Mouse (Mus musculus) CH12.LX (cell line): ENCODE measurements around the gene 1700011L22Rik. TPM values are rescaled to one million over a fixed set of nuclear protein-coding genes. Genes with fewer than 3 reads are reported as not detected.

Source experiments
- DNase-seq: peaks from one replicate; pipeline ENCODE4 v3.0.0-alpha.2; 2013; ENCODE audit errors: extremely low read depth
- H3K27ac ChIP-seq: 2 replicates; pipeline ENCODE4 v1.5.1; 2012; ENCODE audit warnings: low read depth, mild to moderate bottlenecking, control low read depth, moderate library complexity; ENCODE audit not compliant: insufficient read depth
- H3K27me3 ChIP-seq: replicated peaks from 2 replicates; pipeline ENCODE3; 2012; ENCODE audit warnings: inconsistent platforms
- H3K36me3 ChIP-seq, 2 experiments: replicated peaks in 1 of 2; 2 replicates each; pipeline versions ENCODE3 to v1.6.1; 2012; ENCODE audit warnings: inconsistent platforms in 1 of 2, low read length in 1 of 2, mild to moderate bottlenecking in 1 of 2, mixed read lengths in 1 of 2, moderate library complexity in 1 of 2; ENCODE audit not compliant: control insufficient read depth in 1 of 2, insufficient read depth in 1 of 2
- H3K4me1 ChIP-seq, 2 experiments: 2 replicates each; pipeline ENCODE4 v1.6.1; 2012; ENCODE audit warnings: inconsistent platforms in 1 of 2, moderate library complexity in 1 of 2; ENCODE audit not compliant: insufficient read depth in 2 of 2, control insufficient read depth in 1 of 2
- H3K4me2 ChIP-seq: 2 replicates; pipeline ENCODE4 v1.6.1; 2012; ENCODE audit warnings: low read depth, mild to moderate bottlenecking, control low read depth; ENCODE audit not compliant: poor library complexity, insufficient read depth, severe bottlenecking
- H3K4me3 ChIP-seq, 3 experiments: fragments of 150-350 bp in 1 of 3; sonication (generic) in 1 of 3; replicated peaks in 1 of 3; 2 replicates each; pipeline versions ENCODE3 to v1.5.1; 2011 to 2012; ENCODE audit warnings: low read depth in 2 of 3, low read length in 2 of 3, mild to moderate bottlenecking in 2 of 3, moderate library complexity in 2 of 3, control low read depth in 1 of 3, improper control_type of control experiment in 1 of 3, inconsistent platforms in 1 of 3, mixed read lengths in 1 of 3; ENCODE audit not compliant: poor library complexity in 1 of 3
- H3K79me2 ChIP-seq: replicated peaks from 2 replicates; pipeline ENCODE4 v1.6.1; 2012; ENCODE audit warnings: mild to moderate bottlenecking, moderate library complexity; ENCODE audit not compliant: control insufficient read depth, poor library complexity, insufficient read depth, severe bottlenecking; ENCODE audit errors: extremely low read depth
- H3K9ac ChIP-seq: 2 replicates; pipeline ENCODE4 v1.6.1; 2012; ENCODE audit warnings: low read depth, mild to moderate bottlenecking, control low read depth, moderate library complexity; ENCODE audit not compliant: insufficient read depth
- H3K9me3 ChIP-seq: replicated peaks from 2 replicates; pipeline ENCODE3; 2012; ENCODE audit warnings: low read length, inconsistent platforms, mixed read lengths
- BHLHE40 ChIP-seq: IDR thresholded peaks from 2 replicates; pipeline ENCODE4 v1.6.1; 2011; ENCODE audit warnings: mild to moderate bottlenecking, low read depth, low read length, improper control_type of control experiment
- CHD1 ChIP-seq: IDR thresholded peaks from 2 replicates; pipeline ENCODE4 v1.6.1; 2012; ENCODE audit warnings: low read depth, low read length, improper control_type of control experiment, inconsistent platforms
- CHD2 ChIP-seq: IDR thresholded peaks from 2 replicates; pipeline ENCODE4 v1.6.1; 2011; ENCODE audit warnings: low read length, improper control_type of control experiment
- CTCF ChIP-seq, 2 experiments: IDR thresholded peaks in 1 of 2; conservative IDR thresholded peaks in 1 of 2; 2 replicates each; pipeline ENCODE4 v1.5.1; 2011 to 2012; ENCODE audit warnings: low read depth in 2 of 2, low read length in 2 of 2, improper control_type of control experiment in 1 of 2, inconsistent platforms in 1 of 2, mild to moderate bottlenecking in 1 of 2, moderate library complexity in 1 of 2
- E2F4 ChIP-seq: IDR thresholded peaks from 2 replicates; pipeline ENCODE4 v1.6.1; 2011; ENCODE audit warnings: low read depth, low read length, improper control_type of control experiment; ENCODE audit not compliant: insufficient replicate concordance
- ELF1 ChIP-seq: IDR thresholded peaks from 2 replicates; pipeline ENCODE4 v1.6.1; 2014; ENCODE audit warnings: low read depth, mild to moderate bottlenecking, inconsistent platforms, low read length, improper control_type of control experiment
- EP300 ChIP-seq: IDR thresholded peaks from 2 replicates; pipeline ENCODE4 v1.6.1; 2011; ENCODE audit warnings: low read length, improper control_type of control experiment
- ETS1 ChIP-seq: conservative IDR thresholded peaks from 2 replicates; pipeline ENCODE4 v1.6.1; 2012; ENCODE audit warnings: low read depth, mild to moderate bottlenecking, inconsistent platforms, low read length, improper control_type of control experiment, moderate library complexity
- GABPA ChIP-seq: IDR thresholded peaks from 2 replicates; pipeline ENCODE4 v1.6.1; 2012; ENCODE audit warnings: low read depth, low read length, improper control_type of control experiment, inconsistent platforms; ENCODE audit not compliant: insufficient replicate concordance
- HCFC1 ChIP-seq: IDR thresholded peaks from 2 replicates; pipeline ENCODE4 v1.6.1; 2012; ENCODE audit warnings: low read depth, mild to moderate bottlenecking, inconsistent platforms, low read length, improper control_type of control experiment
- IRF4 ChIP-seq: IDR thresholded peaks from 2 replicates; pipeline ENCODE4 v1.6.1; 2014; ENCODE audit warnings: low read depth, mild to moderate bottlenecking, inconsistent platforms, low read length, improper control_type of control experiment
- JUN ChIP-seq: IDR thresholded peaks from 2 replicates; pipeline ENCODE4 v1.6.1; 2011; ENCODE audit warnings: low read depth, mild to moderate bottlenecking, low read length, improper control_type of control experiment, moderate library complexity; ENCODE audit not compliant: insufficient read depth
- JUND ChIP-seq: conservative IDR thresholded peaks from 2 replicates; pipeline ENCODE4 v1.6.1; 2011; ENCODE audit warnings: low read depth, low read length, improper control_type of control experiment
- KAT2A ChIP-seq: IDR thresholded peaks from 2 replicates; pipeline ENCODE4 v1.6.1; 2012; ENCODE audit warnings: low read length, improper control_type of control experiment, inconsistent platforms; ENCODE audit not compliant: insufficient replicate concordance
- MAFK ChIP-seq: IDR thresholded peaks from 2 replicates; pipeline ENCODE4 v1.6.1; 2011; ENCODE audit warnings: low read length, improper control_type of control experiment; ENCODE audit not compliant: insufficient replicate concordance
- MAX ChIP-seq: IDR thresholded peaks from 2 replicates; pipeline ENCODE4 v1.6.1; 2011; ENCODE audit warnings: low read length, improper control_type of control experiment
- MAZ ChIP-seq: IDR thresholded peaks from 2 replicates; pipeline ENCODE4 v1.6.1; 2012; ENCODE audit warnings: low read depth, mild to moderate bottlenecking, inconsistent platforms, low read length, improper control_type of control experiment, moderate library complexity
- MEF2A ChIP-seq: IDR thresholded peaks from 2 replicates; pipeline ENCODE4 v1.6.1; 2014; ENCODE audit warnings: low read depth, mild to moderate bottlenecking, inconsistent platforms, low read length, improper control_type of control experiment, borderline replicate concordance
- MXI1 ChIP-seq: IDR thresholded peaks from 2 replicates; pipeline ENCODE4 v1.6.1; 2011; ENCODE audit warnings: mild to moderate bottlenecking, low read depth, low read length, improper control_type of control experiment
- MYC ChIP-seq: IDR thresholded peaks from 2 replicates; pipeline ENCODE4 v1.6.1; 2011; ENCODE audit warnings: low read depth, mild to moderate bottlenecking, improper control_type of control experiment, low read length
- NELFE ChIP-seq: IDR thresholded peaks from 2 replicates; pipeline ENCODE4 v1.6.1; 2011; ENCODE audit warnings: low read depth, low read length, improper control_type of control experiment
- NRF1 ChIP-seq: IDR thresholded peaks from 2 replicates; pipeline ENCODE4 v1.6.1; 2014; ENCODE audit warnings: low read depth, mild to moderate bottlenecking, inconsistent platforms, low read length, improper control_type of control experiment, moderate library complexity
- PAX5 ChIP-seq: IDR thresholded peaks from 2 replicates; pipeline ENCODE4 v1.6.1; 2012; ENCODE audit warnings: low read length, inconsistent platforms, mixed read lengths
- POLR2A ChIP-seq: IDR thresholded peaks from 2 replicates; pipeline ENCODE4 v1.6.1; 2011; ENCODE audit warnings: low read depth, mild to moderate bottlenecking, improper control_type of control experiment, low read length
- POLR2AphosphoS2 ChIP-seq: IDR thresholded peaks from 2 replicates; pipeline ENCODE4 v1.6.1; 2011; ENCODE audit warnings: low read depth, low read length, improper control_type of control experiment
- RAD21 ChIP-seq: IDR thresholded peaks from 2 replicates; pipeline ENCODE4 v1.6.1; 2011; ENCODE audit warnings: low read depth, mild to moderate bottlenecking, low read length, improper control_type of control experiment, moderate library complexity
- RCOR1 ChIP-seq: conservative IDR thresholded peaks from 2 replicates; pipeline ENCODE4 v1.6.1; 2012; ENCODE audit warnings: low read depth, mild to moderate bottlenecking, inconsistent platforms, low read length, improper control_type of control experiment
- SIN3A ChIP-seq: IDR thresholded peaks from 2 replicates; pipeline ENCODE4 v1.6.1; 2012; ENCODE audit warnings: low read length, improper control_type of control experiment, inconsistent platforms
- SMC3 ChIP-seq: IDR thresholded peaks from 2 replicates; pipeline ENCODE4 v1.6.1; 2011; ENCODE audit warnings: low read depth, low read length, improper control_type of control experiment
- TBP ChIP-seq: conservative IDR thresholded peaks from 2 replicates; pipeline ENCODE4 v1.6.1; 2011; ENCODE audit warnings: low read depth, low read length, improper control_type of control experiment
- TCF12 ChIP-seq: IDR thresholded peaks from 2 replicates; pipeline ENCODE4 v1.6.1; 2014; ENCODE audit warnings: low read depth, mild to moderate bottlenecking, inconsistent platforms, low read length, improper control_type of control experiment
- UBTF ChIP-seq: IDR thresholded peaks from 2 replicates; pipeline ENCODE4 v1.6.1; 2012; ENCODE audit warnings: low read depth, mild to moderate bottlenecking, inconsistent platforms, low read length, improper control_type of control experiment, moderate library complexity
- USF1 ChIP-seq: IDR thresholded peaks from 2 replicates; pipeline ENCODE4 v1.6.1; 2014; ENCODE audit warnings: low read depth, mild to moderate bottlenecking, inconsistent platforms, low read length, improper control_type of control experiment
- USF2 ChIP-seq: conservative IDR thresholded peaks from 2 replicates; pipeline ENCODE4 v1.6.1; 2011; ENCODE audit warnings: low read depth, low read length, improper control_type of control experiment
- ZC3H11A ChIP-seq: IDR thresholded peaks from 2 replicates; pipeline ENCODE4 v1.6.1; 2012; ENCODE audit warnings: low read depth, mild to moderate bottlenecking, inconsistent platforms, low read length, improper control_type of control experiment
- ZKSCAN1 ChIP-seq: IDR thresholded peaks from 2 replicates; pipeline ENCODE4 v1.6.1; 2012; ENCODE audit warnings: low read depth, inconsistent platforms, low read length, improper control_type of control experiment, borderline replicate concordance
- ZMIZ1 ChIP-seq: IDR thresholded peaks from 2 replicates; pipeline ENCODE4 v1.6.1; 2012; ENCODE audit warnings: low read depth, mild to moderate bottlenecking, inconsistent platforms, low read length, improper control_type of control experiment
- ZNF384 ChIP-seq: IDR thresholded peaks from 2 replicates; pipeline ENCODE4 v1.6.1; 2012; ENCODE audit warnings: low read depth, low read length, improper control_type of control experiment, inconsistent platforms
- dilution Hi-C: fragments of 300-500 bp; cut with MboI; formaldehyde crosslinking; loops from 2 replicates; pipeline ENCODE4 v1.14.3; 2020; ENCODE audit warnings: low sequenced_read_pairs; ENCODE audit not compliant: extremely low pct_unique_long_range_greater_than_20kb, extremely low pct_ligation_motif_present
- in situ Hi-C: fragments of 300-500 bp; cut with MboI; formaldehyde crosslinking; loops from 3 replicates; pipeline ENCODE4 v1.14.3; 2019; ENCODE audit warnings: low sequenced_read_pairs, low pct_ligation_motif_present, low pct_unique_long_range_greater_than_20kb, mixed read lengths
- polyA plus RNA-seq: library from polyadenylated mRNA; unstranded; fragments of >175 nt; gene quantifications from 2 replicates; pipeline ENCODE4 v1.2.1, GENCODE M21; 2012; ENCODE audit warnings: low read depth; ENCODE audit not compliant: insufficient read length
- total RNA-seq, 2 experiments: library from RNA; depleted of rRNA; stranded (reverse); fragments of 300-350 nt in 1 of 2; fragments of >200 nt in 1 of 2; gene quantifications; 2 replicates each; pipeline ENCODE4 v1.2.3; 2012 to 2014

1700011L22Rik gene
- total and polyA plus RNA-seq, 3 experiments: not detected

DNA sequence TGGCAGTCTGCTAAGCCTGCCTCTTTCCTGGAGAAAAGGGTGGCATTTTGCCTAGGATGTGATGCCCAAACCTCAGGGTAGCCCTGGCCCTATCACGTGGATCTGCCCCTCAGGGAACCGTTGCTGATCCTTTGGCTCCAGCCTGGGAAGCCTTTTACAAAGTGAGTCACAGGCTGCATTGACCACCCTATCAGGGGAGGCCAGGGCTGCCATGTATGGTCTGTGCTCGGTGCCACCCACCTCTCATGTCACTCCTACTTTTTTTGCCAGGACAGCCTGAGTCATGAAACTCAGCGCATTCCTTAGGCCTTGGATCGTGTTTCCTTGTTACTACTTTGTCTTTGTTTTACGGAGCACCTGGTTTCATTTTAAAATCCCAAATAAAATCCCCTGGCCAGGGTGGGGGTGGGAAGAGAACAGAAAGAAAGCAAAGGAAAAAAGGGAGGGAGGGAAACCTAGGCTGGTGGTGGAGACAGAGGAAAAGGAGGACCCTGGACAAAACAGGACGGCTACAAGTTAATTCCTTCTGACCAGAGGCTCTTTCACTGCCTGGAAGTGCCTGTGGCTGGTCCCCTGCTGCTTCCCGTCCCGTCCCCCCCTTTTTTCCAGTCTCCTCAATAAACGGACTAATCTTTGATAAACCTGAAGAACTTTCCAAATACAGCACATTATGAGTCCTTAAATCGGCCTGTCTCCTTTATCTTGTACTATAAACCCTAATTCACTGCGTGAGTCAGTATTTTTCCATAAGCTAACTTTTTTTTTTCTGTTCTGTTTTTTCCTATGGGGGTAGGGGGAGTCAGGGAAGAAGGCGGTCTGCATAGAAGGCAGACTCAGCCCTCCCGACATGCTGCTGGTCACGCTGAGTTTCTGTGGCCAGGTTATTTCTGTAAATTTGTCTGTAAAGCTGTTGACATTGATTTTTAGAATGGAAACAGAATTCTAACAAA, 39.4 kb downstream of the 1700011L22Rik start:
- no peaks in the 10 kb centered on the region for H3K9me3 ChIP-seq
- no peak overlapping the region for H3K9ac ChIP-seq
- H3K4me2 ChIP-seq: peak overlapping the region; percentile 45; the same call in 1 of the 2 replicates
- H3K36me3 ChIP-seq: no peaks in the 10 kb centered on the region
- in situ Hi-C loops: no loop called here
- H3K27ac ChIP-seq: no peak overlapping the region
- DNase-seq: peak; percentile 17
- H3K4me3 ChIP-seq: no peak overlapping the region
- H3K79me2 ChIP-seq: no peaks in the 10 kb centered on the region
- H3K27me3 ChIP-seq: no peaks in the 10 kb centered on the region
- TF ChIP-seq IRF4: no peak
- TF ChIP-seq CHD1: no peak
- no peak for TF ChIP-seq MAZ
- TF ChIP-seq ELF1: no peak
- TF ChIP-seq TBP: no peak
- TF ChIP-seq ZKSCAN1: no peak
- no peak for TF ChIP-seq MXI1
- no peak for TF ChIP-seq E2F4
- TF ChIP-seq ZC3H11A: no peak
- no peak for TF ChIP-seq POLR2A
- no peak for TF ChIP-seq MEF2A
- 0 out of 2 replicates have a peak, but pooled peaks have one; percentile 16 for TF ChIP-seq JUND
- TF ChIP-seq ETS1: peak; percentile 28; the same call in 1 of the 2 replicates
- TF ChIP-seq TCF12: no peak
- no peak for TF ChIP-seq CTCF (conservative IDR thresholded peaks at IDR 0.05 in 1 of 2, IDR thresholded peaks at IDR 0.05 in 1 of 2; ENCODE audit: low read depth in 2 of 2, low read length in 2 of 2)
- no peak for TF ChIP-seq MYC
- TF ChIP-seq POLR2AphosphoS2: no peak
- TF ChIP-seq UBTF: no peak
- no peak for TF ChIP-seq NELFE
- no peak for TF ChIP-seq KAT2A
- TF ChIP-seq HCFC1: no peak
- no peak for TF ChIP-seq USF2
- TF ChIP-seq JUN: no peak
- TF ChIP-seq RAD21: no peak
- TF ChIP-seq NRF1: no peak
- no peak for TF ChIP-seq CHD2
- no peak for TF ChIP-seq GABPA
- TF ChIP-seq ZNF384: peak; percentile 84
- no peak for TF ChIP-seq MAX
- no peak for TF ChIP-seq ZMIZ1
- TF ChIP-seq BHLHE40: 0 out of 2 replicates have a peak, but pooled peaks have one; percentile 32
- TF ChIP-seq USF1: no peak
- TF ChIP-seq MAFK: no peak
- no peak for TF ChIP-seq SMC3
- TF ChIP-seq SIN3A: no peak
- TF ChIP-seq RCOR1: no peak
- TF ChIP-seq PAX5: no peak
- TF ChIP-seq EP300: peak; percentile 52
- dilution Hi-C loops: no loop called here
- H3K4me1 ChIP-seq: peaks cover 0 to 14% of the 10 kb centered on the region in 2 experiments; a peak in 2 of 4 replicates
